Mouse (Mus musculus): ENCODE data around the gene Gsg1l2. TPM values are rescaled to one million over a fixed set of nuclear protein-coding genes. Genes with fewer than 3 reads are reported as not detected.

Gsg1l2 gene
- polyA plus RNA-seq, 1 experiment from 2014 or later, result not detected

DNA sequence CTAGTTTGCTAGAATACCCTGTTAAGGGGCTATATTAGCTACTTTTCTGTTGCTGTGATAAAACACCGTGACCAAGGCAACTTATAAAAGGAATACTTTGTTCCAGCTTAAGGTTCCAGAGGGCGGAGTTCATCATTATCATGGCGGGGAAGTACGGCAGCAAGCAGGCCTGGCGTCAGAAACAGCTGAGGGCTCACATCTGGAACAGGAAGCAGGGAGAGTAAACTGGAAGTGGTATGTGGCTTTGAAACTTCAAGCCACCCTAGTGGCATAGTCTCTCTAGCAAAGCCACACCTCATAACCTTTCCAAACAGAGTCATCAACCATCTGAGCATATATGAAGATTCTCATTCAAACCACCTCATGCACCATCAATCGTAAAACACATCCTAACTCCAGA, 55.1 kb downstream of the Gsg1l2 start:
- WGBS, result 84% methylated on average over 6 of the region's 6 CpGs
- no peak overlapping the region for H3K4me3 ChIP-seq
- H3K9me3 ChIP-seq (replicated peaks), result no peaks in the 10 kb centered on the region
- H3K27me3 ChIP-seq (ENCODE audit: low read depth, poor library complexity, severe bottlenecking), result no peaks in the 10 kb centered on the region
- H3K36me3 ChIP-seq, result no peaks in the 10 kb centered on the region
- H3K4me1 ChIP-seq, result no peaks in the 10 kb centered on the region
- no peak overlapping the region for H3K27ac ChIP-seq (replicated peaks)
- DNase-seq (ENCODE audit: low spot score), result no peak

DNA sequence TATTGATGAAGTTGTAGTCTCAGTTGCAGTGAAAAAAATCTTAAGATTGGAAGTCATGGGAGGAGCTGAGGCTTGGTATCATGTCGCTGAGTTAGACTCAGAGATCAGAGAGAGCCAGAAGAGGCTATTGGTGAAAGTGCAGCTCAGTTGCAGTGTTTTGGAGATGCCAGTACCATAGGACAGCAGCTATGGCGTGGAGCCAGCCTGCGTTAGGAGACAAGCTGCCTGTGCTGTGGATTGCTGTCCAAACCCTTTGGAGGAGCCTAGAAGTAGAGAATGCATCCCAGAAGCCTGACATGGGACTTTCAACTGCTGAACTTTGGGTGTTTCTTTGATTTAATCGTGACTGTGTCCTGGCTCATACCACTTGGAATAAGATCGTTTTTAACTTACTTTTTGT, 57.4 kb downstream of the Gsg1l2 start:
- Histone ChIP-seq H3K36me3 (no peaks in the 10 kb centered on the region), H3K4me3 (no peak overlapping the region), H3K27ac (replicated peaks) (no peak overlapping the region), H3K9me3 (replicated peaks) (no peaks in the 10 kb centered on the region), H3K4me1 (no peaks in the 10 kb centered on the region), H3K27me3 (ENCODE audit: low read depth, poor library complexity, severe bottlenecking) (no peaks in the 10 kb centered on the region)
- no peak for DNase-seq (ENCODE audit: low spot score)
- 80% methylated on average over 5 of the region's 5 CpGs for WGBS

DNA sequence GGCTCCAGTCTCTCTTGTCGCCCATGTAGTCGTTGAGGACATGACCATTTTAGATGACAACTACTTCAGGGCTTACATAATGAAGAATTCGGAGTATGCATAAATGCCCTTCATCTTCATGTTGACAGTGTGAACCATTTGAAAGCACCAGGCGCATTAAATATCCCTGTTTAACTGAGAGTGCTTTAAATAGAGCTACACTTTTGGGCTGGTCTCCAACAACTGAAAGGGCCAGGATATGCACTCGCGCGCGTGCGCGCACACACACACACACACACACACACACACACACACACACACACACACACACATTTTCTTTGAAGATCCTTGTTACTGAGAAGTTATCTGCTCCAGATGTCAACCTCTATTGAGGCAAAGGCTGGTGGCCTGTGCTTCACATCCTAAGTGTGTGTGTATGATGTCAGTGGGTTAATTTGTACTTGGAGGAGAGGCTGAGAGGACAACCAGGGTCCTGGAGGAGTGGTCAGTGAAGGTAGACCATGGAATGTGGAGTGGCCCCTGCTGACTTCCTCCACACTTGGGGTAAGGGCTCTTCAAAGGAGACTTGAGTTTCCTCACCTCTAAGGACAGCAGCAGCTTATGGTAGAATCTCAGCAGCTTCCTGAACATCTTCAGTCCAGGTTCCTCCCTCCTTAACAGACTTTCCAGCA, 61.1 kb downstream of the Gsg1l2 start:
- WGBS, result 95% methylated on average over 10 of the region's 10 CpGs
- H3K27ac ChIP-seq (replicated peaks), result no peak overlapping the region
- no peak for DNase-seq (ENCODE audit: low spot score)
- H3K4me3 ChIP-seq, result no peak overlapping the region
- H3K36me3 ChIP-seq, result no peaks in the 10 kb centered on the region
- no peaks in the 10 kb centered on the region for H3K9me3 ChIP-seq (replicated peaks)
- no peaks in the 10 kb centered on the region for H3K4me1 ChIP-seq
- no peaks in the 10 kb centered on the region for H3K27me3 ChIP-seq (ENCODE audit: low read depth, poor library complexity, severe bottlenecking)

Other genes with a start within 250 kb of the Gsg1l2 start
- gene Rcvrn, start 79.3 kb upstream of the Gsg1l2 start, polyA plus RNA-seq (2016; fragmentation: Nextera tagmentation; extraction: Ambion mirVana), result not detected in 2 replicates
- not detected in 2 replicates for gene Glp2r, start 3.5 kb upstream of the Gsg1l2 start, polyA plus RNA-seq (2016; fragmentation: Nextera tagmentation; extraction: Ambion mirVana)
- gene Dhrs7c, start 23.6 kb downstream of the Gsg1l2 start, polyA plus RNA-seq (2016; fragmentation: Nextera tagmentation; extraction: Ambion mirVana), result not detected in 2 replicates
- 0.62 and 1.3 TPM in 2 replicates for gene Usp43, start 147.5 kb downstream of the Gsg1l2 start, polyA plus RNA-seq (2016; fragmentation: Nextera tagmentation; extraction: Ambion mirVana)
- 0.56 and 0.78 TPM in 2 replicates for gene Cfap52, start 191.0 kb downstream of the Gsg1l2 start, polyA plus RNA-seq (2016; fragmentation: Nextera tagmentation; extraction: Ambion mirVana)
- gene Stx8, start 191.6 kb downstream of the Gsg1l2 start, polyA plus RNA-seq (2016; fragmentation: Nextera tagmentation; extraction: Ambion mirVana), result 47.0 and 47.8 TPM in 2 replicates